Mouse (Mus musculus) spleen, postnatal 14 days (tissue): ENCODE measurements around the gene Wdr63.

Experiments
- DNase-seq, 2 experiments: peaks; one replicate each; pipeline ENCODE4 v3.0.0; 2021 to 2022; ENCODE audit warnings: low spot score in 2 of 2

Wdr63 gene

GRCm38 (mm10) chr3:146053873-146054272 lies 54.1 kb downstream of the Wdr63 start:
- DNase-seq = no peak

- DNase-seq = no peak
These were observed 54.7 kb downstream of the Wdr63 start for GRCm38 (mm10) chr3:146053082-146053814.

GRCm38 (mm10) chr3:146051277-146052007 lies 56.5 kb downstream of the Wdr63 start:
- DNase-seq = no peak

GRCm38 (mm10) chr3:146049951-146050350 lies 58.0 kb downstream of the Wdr63 start:
- no peak for DNase-seq

GRCm38 (mm10) chr3:146047704-146048207 lies 60.2 kb downstream of the Wdr63 start:
- DNase-seq = peak in 1 of 2 experiments; percentile 5

- DNase-seq = no peak
These were observed 61.9 kb downstream of the Wdr63 start for GRCm38 (mm10) chr3:146046076-146046475.

- DNase-seq = no peak
These were observed 63.0 kb downstream of the Wdr63 start for GRCm38 (mm10) chr3:146044977-146045376.

- DNase-seq = no peak
These were observed 66.5 kb downstream of the Wdr63 start for GRCm38 (mm10) chr3:146041382-146041781.

GRCm38 (mm10) chr3:146039132-146039903 lies 68.6 kb downstream of the Wdr63 start:
- no peak for DNase-seq

GRCm38 (mm10) chr3:146037906-146038305 lies 70.0 kb downstream of the Wdr63 start:
- DNase-seq = no peak

GRCm38 (mm10) chr3:146032976-146033375 lies 75.0 kb downstream of the Wdr63 start:
- no peak for DNase-seq

- DNase-seq = no peak
These were observed 77.6 kb downstream of the Wdr63 start for GRCm38 (mm10) chr3:146030255-146030836.

- DNase-seq = no peak
These were observed 78.7 kb downstream of the Wdr63 start for GRCm38 (mm10) chr3:146029234-146029633.

GRCm38 (mm10) chr3:146028406-146028805 lies 79.5 kb downstream of the Wdr63 start:
- no peak for DNase-seq

- DNase-seq = no peak
These were observed 80.8 kb downstream of the Wdr63 start for GRCm38 (mm10) chr3:146027116-146027515.

- DNase-seq = no peak
These were observed 82.4 kb downstream of the Wdr63 start for GRCm38 (mm10) chr3:146025499-146025898.

- DNase-seq = no peak
These were observed 83.2 kb downstream of the Wdr63 start for GRCm38 (mm10) chr3:146024746-146025145.

- DNase-seq = no peak
These were observed 85.7 kb downstream of the Wdr63 start for GRCm38 (mm10) chr3:146022232-146022631.

GRCm38 (mm10) chr3:146017521-146017920 lies 90.4 kb downstream of the Wdr63 start:
- no peak for DNase-seq

GRCm38 (mm10) chr3:146016979-146017378 lies 91.0 kb downstream of the Wdr63 start:
- DNase-seq = no peak

- DNase-seq = no peak
These were observed 93.6 kb downstream of the Wdr63 start for GRCm38 (mm10) chr3:146014321-146014720.

- no peak for DNase-seq
These were observed 94.4 kb downstream of the Wdr63 start for GRCm38 (mm10) chr3:146013490-146013889.
